Mouse (Mus musculus): ENCODE measurements around the gene Slc22a12.

Slc22a12 gene

GRCm38 (mm10) chr19:6493219-6493618 lies 49.6 kb downstream of the Slc22a12 start:
- no peak for DNase-seq (ENCODE audit: low spot score)

- peak; percentile 81 for DNase-seq (ENCODE audit: low spot score)
Observed at GRCm38 (mm10) chr19:6492124-6492523, 50.7 kb downstream of the Slc22a12 start.

GRCm38 (mm10) chr19:6491538-6491937 lies 51.3 kb downstream of the Slc22a12 start:
- no peak for DNase-seq (ENCODE audit: low spot score)

- peak; percentile 78 for DNase-seq (ENCODE audit: low spot score)
Observed at GRCm38 (mm10) chr19:6489030-6489429, 53.8 kb downstream of the Slc22a12 start.
